In genomic region chr14:103096621-103097020, GRCm38 (mm10) we compare ENCODE assay signal across 10 mouse cellular contexts. TPM values are rescaled to one million over a fixed set of nuclear protein-coding genes. Genes with fewer than 3 reads are reported as not detected.
DNase-seq lines count a peak whose midpoint lies in the region; ATAC-seq and TF ChIP-seq lines count a peak whose summit lies in the region.
"Had no signal": no experiment of that assay in that cellular context is flagged by ENCODE, and none has a peak within 500 bp of the region (broad histone marks: within the 10 kb centered on the region; RNA-seq: fewer than 3 reads in every experiment).

No protein-coding gene starts in this region.

- H3K27me3 ChIP-seq in neural tube, embryonic 13.5 days, result no peaks in the 10 kb centered on the region
- no peaks in the 10 kb centered on the region for H3K27me3 ChIP-seq in liver, postnatal 0 days (ENCODE audit: insufficient read depth, low read length)
- H3K27me3 ChIP-seq: embryonic facial prominence, embryonic 13.5 days had no signal

- peak overlapping the region; percentile 76 for H3K4me2 ChIP-seq in neural tube, embryonic 13.5 days
- peak overlapping the region; percentile 50; the same call in 1 of the 2 replicates for H3K4me2 ChIP-seq in liver, postnatal 0 days (ENCODE audit: low read depth, low read length)

- TF ChIP-seq EP300 in liver, postnatal 0 days (IDR thresholded peaks at IDR 0.05; ENCODE audit: low read depth), result no peak

- peaks cover 17% of the 10 kb centered on the region for H3K36me3 ChIP-seq in neural tube, embryonic 13.5 days
- H3K36me3 ChIP-seq in liver, postnatal 0 days (replicated peaks; ENCODE audit: insufficient read depth, low read length), result peaks cover 26% of the 10 kb centered on the region

- TF ChIP-seq CTCF in gastrocnemius, adult 2 months (IDR thresholded peaks at IDR 0.05), result no peak
- no peak for TF ChIP-seq CTCF in liver, postnatal 0 days (IDR thresholded peaks at IDR 0.05; ENCODE audit: low read depth)

- no peak for ATAC-seq in neural tube, embryonic 13.5 days (ENCODE audit: low read depth)
- no peak for ATAC-seq in liver, postnatal 0 days

- H3K4me1 ChIP-seq in neural tube, embryonic 13.5 days (replicated peaks), result peaks cover 51% of the 10 kb centered on the region
- peaks cover 21% of the 10 kb centered on the region for H3K4me1 ChIP-seq in liver, postnatal 0 days (ENCODE audit: insufficient read depth)

- H3K27ac ChIP-seq in gastrocnemius, adult 2 months, result peak overlapping the region; percentile 100
- no peak overlapping the region for H3K27ac ChIP-seq in neural tube, embryonic 13.5 days (replicated peaks)
- H3K27ac ChIP-seq in liver, postnatal 0 days (ENCODE audit: low read depth), result no peak overlapping the region
- H3K27ac ChIP-seq: embryonic facial prominence, embryonic 13.5 days had no signal

- intact Hi-C loops in gastrocnemius, adult 2 months (cut with DNase I), result no loop called here

- 70% methylated on average over 6 of the region's 6 CpGs for WGBS in neural tube, embryonic 13.5 days
- 55% methylated on average over 6 of the region's 6 CpGs for WGBS in liver, postnatal 0 days (ENCODE audit: insufficient replicate concordance)

- H3K9me3 ChIP-seq in neural tube, embryonic 13.5 days, result no peaks in the 10 kb centered on the region
- no peaks in the 10 kb centered on the region for H3K9me3 ChIP-seq in liver, postnatal 0 days (ENCODE audit: low read length)
- H3K9me3 ChIP-seq: embryonic facial prominence, embryonic 13.5 days had no signal

- no peak overlapping the region for H3K9ac ChIP-seq in neural tube, embryonic 13.5 days
- no peak overlapping the region for H3K9ac ChIP-seq in liver, postnatal 0 days (replicated peaks)
- H3K9ac ChIP-seq: embryonic facial prominence, embryonic 13.5 days had no signal

- no peak for DNase-seq in gastrocnemius, adult 2 months
- DNase-seq in gastrocnemius, postnatal 4 days (ENCODE audit: low spot score in 2 of 2), result no peak
- DNase-seq in neural tube, embryonic 10.5 days (ENCODE audit: extremely low spot score, low spot score), result no peak
- DNase-seq in liver, postnatal 0 days, result no peak
- no peak for DNase-seq in ovary, adult 18-20 months (ENCODE audit: low spot score)
- no peak for DNase-seq in embryo, embryonic 9.5 days (ENCODE audit: extremely low spot score)
- no peak for DNase-seq in cerebellum, postnatal 36 days

- peak overlapping the region; percentile 97 for H3K4me3 ChIP-seq in gastrocnemius, adult 2 months
- no peak overlapping the region for H3K4me3 ChIP-seq in neural tube, embryonic 13.5 days
- no peak overlapping the region; the same call in 1 of the 2 replicates for H3K4me3 ChIP-seq in liver, postnatal 0 days (ENCODE audit: low read depth, low read length)

RNA-seq across cellular contexts. Expression of gene Fbxl3, which starts 2.7 kb away (rescaled TPM):
- 10 to 100 TPM; 54.1 to 54.3 TPM for total RNA-seq in gastrocnemius, adult 2 months (2021)
- total RNA-seq in gastrocnemius, postnatal 4 days (2021), result 10 to 100 TPM; 52.2 to 63.6 TPM
- polyA plus RNA-seq in neural tube, embryonic 13.5 days (2015; fragmentation: Nextera tagmentation; extraction: Ambion mirVana), result 25.0 and 26.5 TPM in 2 replicates
- 10.2 and 10.7 TPM in 2 replicates for polyA plus RNA-seq in liver, postnatal 0 days (2015; fragmentation: Nextera tagmentation; extraction: Ambion mirVana)

RNA-seq across cellular contexts. Expression of gene Cln5, which starts 26.6 kb away (rescaled TPM):
- total RNA-seq in gastrocnemius, adult 2 months (2021), result 10 to 100 TPM; 12.6 to 14.4 TPM
- 10 to 100 TPM; 14.4 to 15.2 TPM for total RNA-seq in gastrocnemius, postnatal 4 days (2021)
- polyA plus RNA-seq in neural tube, embryonic 13.5 days (2015; fragmentation: Nextera tagmentation; extraction: Ambion mirVana), result 16.2 and 18.1 TPM in 2 replicates
- polyA plus RNA-seq in liver, postnatal 0 days (2015; fragmentation: Nextera tagmentation; extraction: Ambion mirVana), result 14.2 and 15.2 TPM in 2 replicates

RNA-seq across cellular contexts. Expression of gene Acod1, which starts 49.8 kb away (rescaled TPM):
- not detected for total RNA-seq in gastrocnemius, adult 2 months (2021)
- not detected for total RNA-seq in gastrocnemius, postnatal 4 days (2021)
- not detected in 2 replicates for polyA plus RNA-seq in neural tube, embryonic 13.5 days (2015; fragmentation: Nextera tagmentation; extraction: Ambion mirVana)
- 0.09 TPM in 1 of 2 replicates, not detected in the other for polyA plus RNA-seq in liver, postnatal 0 days (2015; fragmentation: Nextera tagmentation; extraction: Ambion mirVana)
- total RNA-seq: left cerebral cortex, adult 8-10 months had no signal
- polyA plus RNA-seq: embryonic facial prominence, embryonic 13.5 days had no signal
